Mouse (Mus musculus) megakaryocyte progenitor cell, adult 5-6 weeks (primary cell): Measurements from ENCODE around the gene Cacng5. TPM values are rescaled to one million over a fixed set of nuclear protein-coding genes. Genes with fewer than 3 reads are reported as not detected.

Experiments
- ATAC-seq: replicated peaks from 2 replicates; pipeline ENCODE4 v1.8.0; 2016; ENCODE audit warnings: mild to moderate bottlenecking, moderate TSS enrichment, inconsistent platforms; ENCODE audit not compliant: poor library complexity
- total RNA-seq, 2 experiments: library from RNA; stranded (forward) in 1 of 2; stranded (reverse) in 1 of 2; fragments of 157-497, 149-512 nt in 1 of 2; fragments of 200-1000 nt in 1 of 2; gene quantifications; 2 replicates each; pipeline versions ENCODE4 v1.2.3 to v1.2.4; 2015 to 2017

Gene Cacng5
- total RNA-seq (2015) (not detected in 2 replicates), total RNA-seq (2017) (not detected in 2 replicates)

DNA sequence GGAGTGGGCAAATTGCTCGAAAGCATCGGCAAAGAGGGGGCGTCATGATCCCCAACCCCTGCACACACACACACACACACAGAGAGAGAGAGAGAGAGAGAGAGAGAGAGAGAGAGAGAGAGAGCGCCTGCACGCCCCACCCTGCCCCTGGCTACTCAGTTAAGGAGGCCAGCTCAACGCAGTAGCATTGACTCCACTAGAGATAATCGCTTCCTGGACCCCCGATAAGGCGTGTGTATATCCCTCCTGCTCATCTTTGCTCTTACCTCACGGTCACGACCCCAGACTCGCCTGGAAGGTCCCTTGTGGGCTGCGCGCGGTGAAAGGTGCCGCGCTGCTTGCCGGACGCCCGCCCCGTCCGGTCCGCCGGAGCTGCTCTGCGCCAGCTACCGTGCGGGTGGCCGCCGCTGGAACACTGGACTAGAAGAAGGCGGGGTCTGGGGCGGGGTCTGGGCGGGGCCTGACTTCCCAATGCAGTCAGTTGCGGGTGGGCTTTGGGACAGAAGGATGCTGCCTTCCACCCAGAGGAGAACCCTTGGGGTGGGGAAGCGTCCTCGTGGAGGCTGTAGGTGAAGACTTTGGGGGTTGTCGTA, at the start of gene Cacng5:
TSS of gene Cacng5 (minus strand) at position 422 of the 593 bp plus-strand sequence.
- ATAC-seq = no peak

GRCm38 (mm10) chr11:107957566-107958350, 42.9 kb upstream of the Cacng5 start:
- ATAC-seq = no peak

- no peak for ATAC-seq
These were observed 40.6 kb upstream of the Cacng5 start for GRCm38 (mm10) chr11:107955191-107956062.

- ATAC-seq = no peak
These were observed 36.6 kb upstream of the Cacng5 start for GRCm38 (mm10) chr11:107951431-107951830.

DNA sequence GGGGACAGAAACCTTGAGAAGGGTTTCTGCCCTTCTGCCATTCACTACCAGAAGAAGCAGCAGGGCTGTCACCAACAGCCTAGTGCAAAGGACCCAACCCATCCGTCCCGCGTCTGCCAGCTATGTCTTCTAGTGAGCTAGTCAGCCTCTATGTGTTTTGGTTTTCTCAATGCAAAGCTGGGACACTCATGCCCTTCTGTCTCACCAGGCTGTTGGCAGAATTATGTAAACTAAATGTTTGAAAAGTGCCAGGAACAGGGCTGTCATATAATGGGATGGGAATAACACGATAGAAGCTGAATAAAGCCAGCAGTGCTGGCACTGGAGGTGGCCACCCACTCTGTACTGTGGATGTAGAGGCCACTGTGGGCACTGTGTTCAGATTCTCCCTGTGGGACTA, 35.8 kb upstream of the Cacng5 start:
- no peak for ATAC-seq

- no peak for ATAC-seq
These were observed 35.4 kb upstream of the Cacng5 start for GRCm38 (mm10) chr11:107950211-107950610.

GRCm38 (mm10) chr11:107947951-107948350, 33.1 kb upstream of the Cacng5 start:
- ATAC-seq = peak; percentile 44; the same call in 1 of the 2 replicates

GRCm38 (mm10) chr11:107946823-107947222, 32.0 kb upstream of the Cacng5 start:
- no peak for ATAC-seq

DNA sequence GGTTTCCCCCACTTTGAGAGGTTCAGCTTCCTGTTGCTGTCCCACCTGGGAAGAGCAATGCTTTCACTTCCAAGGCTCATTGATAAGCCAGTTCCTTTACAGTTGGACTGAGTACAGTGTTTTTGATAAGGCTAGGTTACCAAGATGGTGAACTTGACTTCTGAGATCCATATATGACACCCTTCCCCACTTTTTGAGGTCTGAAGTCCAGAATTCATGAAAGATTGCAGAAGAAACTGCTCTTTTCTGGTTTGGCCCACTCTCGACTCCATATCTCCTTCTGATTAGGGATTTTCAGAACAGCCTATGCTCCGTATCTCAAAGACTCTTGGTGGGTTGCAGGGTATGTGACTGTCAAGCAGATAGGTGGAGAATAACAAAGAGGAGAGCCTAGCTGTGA, 22.1 kb upstream of the Cacng5 start:
- ATAC-seq = no peak

- ATAC-seq = no peak
These were observed 16.9 kb upstream of the Cacng5 start for GRCm38 (mm10) chr11:107931721-107932120.

DNA sequence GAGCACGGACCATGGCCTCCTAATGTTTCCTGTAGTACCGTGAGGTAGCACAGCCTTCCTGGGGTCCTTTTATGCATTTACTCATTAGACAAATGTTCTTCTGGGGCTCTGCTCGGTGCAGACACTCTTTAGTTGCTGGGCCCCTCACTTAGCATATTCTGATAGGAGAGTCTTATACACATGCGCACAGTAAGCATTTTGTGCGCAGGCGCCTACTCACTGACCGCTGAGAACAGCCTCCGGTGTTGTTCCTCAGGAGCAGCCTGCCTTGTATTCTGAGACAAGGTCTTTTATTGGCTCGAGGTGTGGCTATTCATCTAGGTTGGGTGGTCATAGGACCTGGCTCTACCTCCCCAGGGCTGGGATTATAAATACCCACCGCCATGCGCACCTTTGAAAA, 16.4 kb upstream of the Cacng5 start:
- no peak for ATAC-seq

DNA sequence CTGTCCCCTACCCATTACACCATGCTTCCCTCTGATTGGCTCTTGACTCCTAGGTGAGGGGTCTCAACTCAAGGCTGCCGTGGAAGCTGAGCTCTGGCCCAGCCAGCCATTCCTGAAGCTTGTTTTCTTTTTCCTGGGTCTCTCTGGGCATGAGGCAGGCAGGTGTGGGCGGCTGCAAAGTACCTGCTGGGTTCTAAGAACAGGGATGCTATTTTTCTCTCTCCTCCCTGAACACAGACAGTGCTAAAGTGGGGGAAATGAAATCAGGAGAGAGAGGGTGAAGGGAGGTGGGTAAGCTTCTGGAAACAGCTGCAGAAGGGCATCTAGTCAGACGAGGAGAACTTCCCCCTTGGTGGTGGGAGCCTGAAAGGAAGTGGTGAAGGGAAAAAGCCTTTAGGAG, 14.9 kb upstream of the Cacng5 start:
- ATAC-seq = no peak

GRCm38 (mm10) chr11:107919852-107920508, 5.1 kb upstream of the Cacng5 start:
- peak; percentile 64 for ATAC-seq

- ATAC-seq = no peak
These were observed 2.9 kb upstream of the Cacng5 start for GRCm38 (mm10) chr11:107917721-107918235.

DNA sequence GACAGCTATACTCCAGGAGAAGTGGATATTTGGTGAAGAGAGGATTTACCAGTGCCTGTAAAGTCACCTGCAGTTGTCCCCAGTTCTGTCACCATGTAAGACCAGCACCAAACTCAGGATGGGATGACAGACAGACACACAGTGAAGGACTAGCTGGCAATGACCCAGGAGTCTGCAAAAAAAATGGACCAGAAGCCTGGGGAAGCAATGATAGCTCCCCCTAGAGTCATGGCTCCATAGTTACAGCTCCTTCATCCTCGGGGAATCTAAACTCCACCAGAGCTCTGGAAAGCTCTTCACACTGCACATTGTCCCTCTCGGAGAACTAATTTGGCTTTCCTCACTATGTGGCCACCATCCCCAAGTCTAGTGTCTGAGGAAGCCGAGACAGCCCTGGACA, 1.5 kb downstream of the Cacng5 start:
- no peak for ATAC-seq

- no peak for ATAC-seq
These were observed 9.5 kb downstream of the Cacng5 start for GRCm38 (mm10) chr11:107905364-107905763.

DNA sequence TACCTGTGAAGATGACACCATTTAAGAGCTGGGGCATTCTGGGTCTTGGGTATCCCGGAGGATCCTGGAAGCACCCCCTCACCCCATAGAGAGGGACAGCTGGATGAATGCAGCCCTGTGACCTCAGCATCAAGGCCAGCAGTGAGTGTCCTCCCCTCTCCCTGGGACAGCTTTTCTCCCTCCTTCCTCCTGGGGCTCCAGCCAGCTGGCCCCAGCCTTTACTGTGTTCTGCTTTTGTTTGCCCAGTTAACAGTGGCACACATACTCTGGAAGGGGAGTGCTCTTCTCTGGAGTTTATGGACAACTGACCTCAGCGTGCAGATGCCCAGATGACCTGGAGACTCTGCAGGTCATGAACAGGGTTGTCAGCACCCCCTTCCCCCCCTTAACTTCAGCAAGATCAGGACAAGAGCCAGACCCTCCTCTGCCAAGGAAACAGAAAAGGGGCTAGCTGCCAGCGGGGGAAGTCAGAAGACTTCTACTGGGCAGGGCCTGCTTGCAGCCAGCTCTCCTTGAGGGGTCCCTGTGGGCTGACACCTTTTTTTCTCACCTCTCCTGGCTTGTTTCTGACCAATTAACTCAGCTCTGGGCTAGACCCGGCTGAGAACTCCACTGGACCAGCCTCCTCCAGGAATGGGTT, 10.8 kb downstream of the Cacng5 start:
- no peak for ATAC-seq

GRCm38 (mm10) chr11:107900470-107900869, 14.4 kb downstream of the Cacng5 start:
- ATAC-seq = no peak

DNA sequence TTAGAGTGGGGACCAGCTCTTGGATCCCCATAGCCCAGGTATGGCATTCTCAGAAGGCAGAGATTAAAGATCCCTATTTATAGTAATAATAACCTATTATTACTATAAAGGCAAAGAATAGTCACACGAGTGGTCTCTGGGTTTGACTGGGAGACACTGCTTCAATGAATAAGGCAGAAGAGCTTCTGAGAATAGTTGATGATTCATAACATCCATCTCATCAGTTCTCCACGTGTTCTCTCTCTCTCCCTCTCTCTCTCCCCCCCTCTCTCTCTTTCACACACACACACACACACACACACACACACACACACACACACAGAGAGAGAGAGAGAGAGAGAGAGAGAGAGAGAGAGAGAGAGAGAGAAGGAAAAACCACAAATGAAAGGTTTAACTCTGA, 16.2 kb downstream of the Cacng5 start:
- no peak for ATAC-seq

- ATAC-seq = no peak
These were observed 19.2 kb downstream of the Cacng5 start for GRCm38 (mm10) chr11:107895635-107896034.
